Mouse (Mus musculus) heart, postnatal 10 days (tissue): ENCODE data around the gene Arhgef18. TPM values are rescaled to one million over a fixed set of nuclear protein-coding genes. Genes with fewer than 3 reads are reported as not detected.

Experiments used
- DNase-seq, 2 experiments: peaks; one replicate each; pipeline ENCODE4 v3.0.0; 2021
- intact Hi-C: fragments of 180-260 bp; cut with DNase I; formaldehyde crosslinking; loops from one replicate; pipeline ENCODE4 v1.15.1; 2025
- total RNA-seq, 2 experiments: library from RNA; stranded (reverse); gene quantifications; 2 replicates each; pipeline ENCODE4 v1.2.3; 2021

The Arhgef18 gene
- total RNA-seq, 2 experiments from 2014 or later: 19.6 to 22.7 TPM

DNA sequence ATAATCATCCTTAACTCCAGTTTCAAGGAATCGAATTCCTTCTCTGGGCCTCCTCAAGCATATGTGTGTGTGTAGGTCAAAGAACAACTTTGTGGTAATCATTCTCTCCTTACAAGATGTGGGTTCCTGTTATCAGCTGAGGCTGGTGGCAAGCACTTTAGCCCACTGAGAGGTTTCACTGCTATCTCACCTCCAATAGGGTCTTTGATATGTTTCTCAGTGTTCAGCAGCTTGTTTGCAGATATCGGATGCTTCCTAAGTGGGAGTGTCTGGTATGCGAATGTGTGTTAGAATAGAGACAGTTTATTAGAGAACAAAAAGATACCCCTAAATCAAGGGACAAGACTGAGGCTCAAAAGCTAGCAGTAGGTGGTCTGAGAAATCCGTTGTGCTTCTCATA is 513 bp upstream of the Arhgef18 start:
- DNase-seq: no peak
- intact Hi-C loops: loop anchor here (2.0 kb wide), 1 partner anchor 37 kb away; no protein-coding TSS in a partner anchor

DNA sequence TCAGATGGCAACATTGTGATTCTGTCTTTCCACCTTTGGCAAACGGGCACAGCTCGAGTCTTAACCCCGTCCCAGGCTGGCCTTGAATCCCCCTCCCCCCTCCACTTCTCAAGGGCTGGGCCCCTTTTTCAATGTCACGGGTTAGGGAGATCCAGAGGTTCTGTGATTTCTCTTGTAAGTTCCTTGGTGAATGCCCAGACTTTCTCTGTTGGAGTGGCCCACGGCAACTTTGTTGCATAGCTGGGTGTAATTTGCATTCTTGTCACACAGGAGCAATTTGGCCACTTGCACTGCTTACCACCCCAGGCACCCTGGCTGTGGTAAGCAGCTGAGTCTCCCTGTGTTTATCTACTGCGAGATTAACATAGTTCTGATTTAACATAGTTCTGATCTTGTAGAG is 1.8 kb downstream of the Arhgef18 start:
- intact Hi-C loops: no loop called here
- DNase-seq: no peak

DNA sequence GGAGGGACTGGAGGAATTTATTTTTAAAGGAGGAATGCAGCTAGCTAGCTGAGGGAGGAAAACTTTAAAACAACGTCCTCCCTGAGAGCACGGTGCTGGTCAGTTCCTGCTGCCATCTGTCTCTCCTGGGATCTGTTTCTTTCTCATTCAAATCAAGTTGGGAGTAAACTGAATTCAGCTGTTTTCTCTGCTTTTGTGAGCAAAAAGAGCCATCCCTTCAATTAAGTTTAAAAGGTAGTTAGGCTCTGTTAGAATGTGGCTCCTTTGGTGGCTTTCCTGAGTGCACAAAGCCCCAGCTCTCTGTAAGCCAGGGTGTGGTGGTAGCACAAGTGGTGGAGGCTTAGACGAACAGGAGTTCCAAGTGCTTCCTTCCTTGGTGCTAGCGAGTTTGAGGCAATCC is 2.4 kb downstream of the Arhgef18 start:
- intact Hi-C loops: no loop called here
- no peak for DNase-seq

DNA sequence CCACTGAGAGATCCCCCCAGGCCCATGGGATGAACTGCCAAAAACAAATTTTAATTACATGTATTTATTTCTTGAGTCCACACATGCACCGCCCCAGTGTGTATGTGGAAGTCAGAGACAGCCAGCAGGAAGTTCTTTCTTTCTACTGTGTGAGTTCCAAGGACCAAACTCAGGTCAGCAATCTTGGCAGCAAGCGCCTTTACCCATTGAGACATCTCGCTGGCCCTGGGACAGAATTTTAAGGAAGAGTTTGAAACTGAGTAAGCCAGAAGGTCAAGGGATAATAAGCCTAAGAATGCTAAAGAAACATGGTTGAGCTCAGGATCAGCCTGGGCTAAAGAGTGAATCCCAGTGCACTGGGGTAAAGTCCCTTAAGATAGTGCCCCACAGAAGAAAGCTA is 4.8 kb downstream of the Arhgef18 start:
- intact Hi-C loops: no loop called here
- no peak for DNase-seq

DNA sequence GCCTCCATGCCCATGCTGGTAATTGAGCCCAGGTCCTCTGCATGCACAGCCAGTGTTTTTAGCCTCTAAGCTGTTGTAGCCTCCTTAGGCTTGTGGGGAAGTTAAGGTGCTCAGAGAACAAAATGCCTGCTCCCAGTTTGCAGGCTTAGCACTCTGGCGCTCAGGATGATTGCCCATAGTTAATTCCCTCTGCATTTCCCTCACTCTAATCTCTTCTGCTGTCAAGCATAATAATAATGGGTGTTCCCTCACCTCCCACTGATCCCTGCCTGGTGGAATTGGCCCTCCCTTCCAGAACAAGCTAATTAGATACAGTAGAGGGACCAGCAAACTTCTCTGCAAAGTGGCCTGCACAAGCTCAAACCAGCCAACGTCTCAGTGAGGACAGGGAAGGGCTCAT is 7.7 kb downstream of the Arhgef18 start:
- intact Hi-C loops: no loop called here

DNA sequence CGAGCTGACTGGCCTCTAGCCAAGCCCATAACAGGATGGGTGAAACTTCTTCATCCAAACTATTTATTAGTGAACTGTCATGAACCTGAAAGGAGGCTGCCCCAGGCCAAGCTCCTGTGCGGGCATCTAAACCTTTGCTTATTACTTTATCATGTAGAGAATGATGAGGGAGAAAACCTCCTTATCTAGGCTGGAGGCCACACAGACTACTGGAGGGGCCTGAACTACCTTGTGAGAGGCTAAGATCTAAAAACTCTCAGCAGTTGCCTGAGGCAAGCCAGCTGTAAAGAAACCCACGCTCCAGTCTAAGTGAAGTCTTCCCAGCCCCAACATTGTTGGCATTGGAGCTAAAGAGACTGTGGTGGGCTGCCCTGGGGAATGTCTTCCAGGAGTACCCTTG is 14.6 kb downstream of the Arhgef18 start:
- no peak for DNase-seq
- intact Hi-C loops: no loop called here

More for the DNA sequence above, 7.7 kb downstream of the Arhgef18 start:
- DNase-seq: no peak

DNA sequence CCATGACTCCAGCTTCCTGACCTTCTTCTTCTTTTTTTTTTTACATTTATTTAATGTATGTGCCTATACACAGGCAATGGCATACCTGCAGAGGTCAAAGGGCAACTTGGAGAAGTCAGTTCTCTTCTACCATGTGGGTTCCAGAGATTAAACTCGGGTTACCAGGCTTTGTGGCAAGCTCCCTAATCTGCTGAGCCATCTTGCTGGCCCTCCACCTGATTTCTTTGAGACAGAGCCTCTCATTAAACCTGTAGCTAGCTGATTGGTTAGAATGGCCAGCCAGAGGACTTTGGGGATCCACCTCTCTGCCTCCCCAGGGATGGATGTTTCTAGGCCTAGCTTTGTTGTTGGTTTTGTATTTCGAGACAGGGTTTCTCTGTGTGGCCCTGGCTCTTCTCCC is 18.3 kb downstream of the Arhgef18 start:
- intact Hi-C loops: no loop called here
- no peak for DNase-seq

DNA sequence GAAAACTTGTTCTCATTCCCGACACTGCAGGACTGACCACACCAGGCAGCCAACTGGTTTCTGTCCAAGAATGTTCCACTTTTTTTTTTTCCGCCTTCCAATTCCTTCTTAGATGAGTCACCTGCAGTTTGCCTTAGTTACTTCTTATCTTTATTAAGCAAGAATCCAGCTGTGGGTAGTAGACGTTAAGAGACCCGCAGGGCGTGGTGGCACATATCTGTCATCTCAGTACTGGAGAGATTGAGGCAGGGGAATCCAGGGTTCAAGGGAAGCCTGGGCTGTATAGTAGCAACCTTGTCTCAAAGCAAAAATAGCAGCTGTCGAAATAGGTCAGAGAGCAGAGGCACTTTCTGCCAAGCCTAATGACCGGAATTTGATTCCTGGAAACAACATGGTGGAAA is 19.1 kb downstream of the Arhgef18 start:
- intact Hi-C loops: no loop called here
- peak; percentile 58 to 67 for DNase-seq

DNA sequence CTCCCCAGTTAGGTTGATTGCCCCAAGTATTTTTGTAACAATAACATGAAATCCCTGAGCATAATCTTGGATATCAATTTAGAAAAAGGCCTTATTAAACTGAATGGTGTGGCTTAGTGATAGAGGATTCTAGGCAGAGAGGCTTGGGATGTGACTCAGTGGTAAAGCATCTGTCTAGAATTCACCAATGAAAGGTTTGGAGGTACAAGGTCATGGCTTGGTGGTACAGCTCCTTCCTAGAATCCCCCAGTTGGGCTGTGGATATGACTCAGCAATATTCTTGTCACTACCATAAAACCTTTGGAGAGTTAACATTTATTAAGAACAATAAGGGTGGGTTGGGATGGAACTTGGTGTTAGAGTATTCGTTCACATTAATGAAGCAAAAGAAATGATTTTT is 20.0 kb downstream of the Arhgef18 start:
- intact Hi-C loops: no loop called here
- no peak for DNase-seq

DNA sequence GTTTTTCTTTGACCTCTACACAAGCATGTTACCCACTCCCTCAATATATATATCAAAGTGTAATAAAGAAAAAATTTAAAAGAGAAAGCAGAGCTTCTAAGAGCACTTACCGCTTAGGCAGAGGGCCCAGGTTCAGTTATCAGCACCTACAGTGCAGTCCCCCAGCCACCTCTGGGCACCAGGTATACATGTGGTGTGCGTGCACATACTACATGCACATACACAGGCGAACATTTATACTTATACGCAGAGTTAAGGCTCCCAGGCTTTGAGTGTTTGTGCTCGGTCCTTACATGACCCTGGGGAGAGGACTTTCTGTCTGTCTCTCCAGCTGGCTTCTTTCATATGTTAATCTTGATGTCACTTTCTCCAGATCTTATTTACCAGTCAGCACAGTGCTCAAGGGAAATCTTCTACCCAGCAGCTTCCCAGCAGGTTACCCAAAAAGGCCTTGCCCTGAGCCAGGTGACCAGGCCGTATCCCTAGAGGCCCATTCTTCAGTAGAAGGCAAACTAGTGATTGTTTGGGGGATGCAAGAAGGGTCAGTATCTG is 21.9 kb downstream of the Arhgef18 start:
- intact Hi-C loops: no loop called here
- no peak for DNase-seq

DNA sequence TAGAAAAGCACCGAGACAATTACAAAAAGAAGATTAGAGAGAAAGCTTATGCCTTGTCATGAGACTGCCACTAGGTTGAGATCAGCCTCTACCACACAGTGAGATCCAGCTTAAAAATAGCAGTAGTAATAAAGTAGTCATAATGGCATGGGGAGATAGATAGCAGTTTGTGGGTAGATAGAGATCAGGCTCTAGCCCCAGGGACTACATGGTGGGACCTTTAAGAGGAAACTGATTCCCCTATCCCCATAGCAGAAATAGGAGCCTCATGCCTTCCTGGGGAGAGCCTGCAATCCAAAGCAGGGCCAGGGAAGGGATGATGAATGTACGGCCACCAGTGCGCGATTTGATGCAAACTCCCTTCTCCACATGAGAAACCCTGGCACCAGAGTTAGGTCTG is 22.5 kb downstream of the Arhgef18 start:
- no peak for DNase-seq
- intact Hi-C loops: no loop called here

DNA sequence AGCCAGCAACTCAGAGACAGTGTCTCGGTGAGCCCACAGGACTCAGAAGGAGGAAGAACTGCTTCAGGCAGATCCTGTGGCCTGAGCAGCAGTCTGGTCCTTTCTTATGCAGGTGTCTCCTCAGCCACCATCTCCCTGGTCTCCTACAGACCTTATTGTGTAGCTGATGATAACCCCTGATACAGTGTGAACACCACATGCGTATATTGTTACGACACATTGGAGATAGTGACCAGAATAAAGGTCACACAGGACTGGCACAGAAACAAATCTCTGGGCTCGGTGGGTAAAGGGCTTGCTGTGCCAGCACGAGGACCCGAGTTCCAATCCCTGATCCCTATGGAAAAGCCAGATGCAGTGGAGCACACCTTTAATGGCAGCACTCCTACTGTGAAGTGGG is 22.9 kb downstream of the Arhgef18 start:
- intact Hi-C loops: no loop called here
- DNase-seq: no peak

DNA sequence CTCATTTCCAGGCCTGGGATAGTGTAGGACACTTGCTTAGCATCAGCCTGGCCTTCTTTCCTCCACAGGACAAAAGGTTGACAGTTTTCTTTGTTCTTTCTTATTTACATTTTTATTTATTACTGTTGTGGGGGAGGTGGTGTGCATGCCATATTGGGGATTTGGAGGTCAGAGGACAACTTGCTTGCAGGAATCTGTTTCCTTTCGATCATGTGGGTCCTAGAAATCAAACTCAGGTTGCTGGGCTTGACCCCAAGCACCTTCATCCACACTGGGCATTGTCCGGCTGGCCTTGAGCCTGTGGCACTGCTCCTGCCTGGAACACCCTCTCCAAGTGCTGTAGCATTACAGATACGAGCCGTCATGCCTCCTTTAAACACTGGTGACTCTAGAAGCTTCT is 24.0 kb downstream of the Arhgef18 start:
- peak; percentile 25 for DNase-seq
- intact Hi-C loops: no loop called here

DNA sequence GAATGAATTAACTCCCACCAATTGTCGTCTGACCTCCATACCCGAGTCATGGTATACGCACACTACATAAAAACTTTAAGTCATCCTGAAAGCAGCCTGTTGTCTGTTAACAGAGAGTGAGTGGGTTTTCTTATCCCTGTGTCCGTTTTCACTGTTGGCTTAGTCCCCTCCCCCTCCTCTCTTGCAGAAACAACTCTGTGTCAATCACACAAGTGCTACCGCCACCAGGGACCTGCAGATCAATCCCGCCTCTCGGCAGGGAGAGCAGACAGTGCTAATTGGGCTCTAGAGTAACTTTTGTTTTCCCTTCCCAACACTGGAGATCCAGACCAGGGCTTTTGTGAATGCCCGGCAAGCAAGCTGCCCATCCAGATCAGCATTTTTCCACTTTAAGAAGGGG is 24.6 kb downstream of the Arhgef18 start:
- peak in 1 of 2 experiments; percentile 24 for DNase-seq
- intact Hi-C loops: no loop called here

DNA sequence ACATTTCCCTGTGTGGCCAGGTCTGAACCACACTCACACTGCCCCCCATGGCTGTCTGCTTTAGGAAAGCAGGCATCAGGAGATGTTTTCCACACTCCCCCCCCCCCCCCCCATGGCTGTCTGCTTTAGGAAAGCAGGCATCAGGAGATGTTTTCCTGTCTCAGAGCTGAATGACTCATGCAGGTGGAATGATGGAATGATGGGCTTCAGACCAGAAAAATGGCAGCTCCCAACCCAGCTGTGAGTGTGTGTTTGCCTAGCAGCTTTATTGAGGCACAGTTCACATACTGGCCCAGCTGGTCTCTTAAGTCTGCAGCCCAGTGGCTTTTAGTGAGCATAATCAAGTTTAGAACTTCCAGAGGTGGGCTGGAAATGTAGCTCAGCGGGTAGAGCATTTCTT is 25.3 kb downstream of the Arhgef18 start:
- peak; percentile 56 to 58 for DNase-seq
- intact Hi-C loops: no loop called here

DNA sequence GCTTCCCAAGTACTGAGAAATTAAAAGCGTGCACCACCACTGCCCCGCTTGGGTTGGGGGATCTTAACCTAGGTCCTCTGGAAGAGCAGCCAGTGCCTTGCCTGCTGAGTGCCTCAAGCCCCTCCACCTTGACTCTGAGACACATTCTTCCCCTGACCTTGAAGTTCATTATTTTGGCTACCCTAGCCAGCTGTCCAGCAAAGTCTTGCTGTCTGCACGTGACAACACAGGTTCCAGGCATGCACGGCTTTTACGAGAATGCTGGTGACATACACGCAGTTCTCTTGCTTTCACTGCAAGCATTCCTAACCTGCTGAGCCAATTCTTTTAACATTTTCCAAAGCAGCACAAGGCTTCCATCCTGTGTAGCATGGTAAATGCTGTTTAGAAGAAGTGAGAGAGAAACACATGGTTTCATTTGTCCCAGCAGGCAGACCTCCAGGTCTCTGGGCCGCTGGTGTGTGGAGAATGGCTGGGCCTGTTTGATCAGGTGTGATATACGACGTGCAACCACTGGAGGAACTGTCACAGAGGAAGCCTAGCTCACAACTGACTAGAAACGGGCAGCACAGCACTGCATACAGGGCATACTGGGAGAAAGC is 27.4 kb downstream of the Arhgef18 start:
- no peak for DNase-seq
- intact Hi-C loops: no loop called here

DNA sequence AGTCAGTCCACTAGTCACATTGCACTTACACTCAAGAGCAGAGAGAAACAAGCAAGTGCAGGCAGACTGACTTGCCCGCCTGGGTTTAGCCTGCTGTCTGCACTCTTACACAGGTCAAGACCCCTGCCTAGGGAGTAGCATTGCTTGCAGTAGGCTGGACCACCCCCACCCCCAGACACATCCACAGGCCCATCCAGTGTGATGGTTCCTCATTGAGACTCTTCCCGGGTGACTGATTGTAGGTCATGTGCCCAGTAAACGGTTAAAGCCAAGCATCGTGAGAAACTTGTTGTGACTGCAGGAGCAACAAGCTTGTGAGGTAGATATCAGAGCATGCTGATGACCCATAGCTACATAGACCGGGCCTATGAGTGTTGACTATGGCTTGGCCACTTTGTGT is 28.7 kb downstream of the Arhgef18 start:
- intact Hi-C loops: no loop called here
- no peak for DNase-seq

DNA sequence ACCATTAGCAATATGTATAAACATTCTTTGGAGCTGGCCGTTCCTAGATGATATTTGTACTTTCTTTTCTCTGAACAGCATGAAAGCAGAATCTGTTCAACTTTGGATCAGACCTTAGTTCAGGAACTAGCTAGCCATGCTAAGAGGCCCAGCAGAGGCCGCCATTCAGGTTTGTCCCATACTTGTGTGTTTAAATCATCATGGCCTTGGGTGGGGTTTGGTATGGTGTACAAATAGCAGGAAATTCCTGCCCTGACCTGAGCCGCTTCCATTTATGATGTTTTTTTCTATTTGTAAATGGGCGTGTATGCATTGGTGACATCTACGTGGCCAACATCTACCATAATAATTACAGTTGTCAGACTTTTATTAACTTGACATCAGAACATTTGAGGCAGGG is 32.4 kb downstream of the Arhgef18 start:
- intact Hi-C loops: no loop called here
- DNase-seq: no peak

DNA sequence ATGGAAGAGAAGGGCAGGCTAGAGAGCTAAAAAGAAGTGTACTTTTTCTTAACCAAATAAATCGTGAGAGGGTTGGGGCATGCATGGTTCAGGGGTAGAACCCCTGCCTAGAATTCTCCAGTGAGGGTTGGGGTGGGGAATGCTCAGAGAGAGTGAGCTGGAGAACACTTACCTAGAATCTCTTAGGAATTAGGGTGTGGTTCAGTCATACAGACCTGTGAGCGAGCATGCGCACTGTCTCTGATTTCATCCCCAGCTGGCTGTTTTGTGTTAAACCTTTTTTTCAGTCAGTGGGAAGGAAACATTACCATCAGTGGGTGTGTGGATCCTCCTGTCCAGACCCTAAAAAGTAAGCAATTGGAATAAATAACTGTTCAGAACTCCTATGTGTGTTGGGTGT is 33.4 kb downstream of the Arhgef18 start:
- intact Hi-C loops: no loop called here
- no peak for DNase-seq

DNA sequence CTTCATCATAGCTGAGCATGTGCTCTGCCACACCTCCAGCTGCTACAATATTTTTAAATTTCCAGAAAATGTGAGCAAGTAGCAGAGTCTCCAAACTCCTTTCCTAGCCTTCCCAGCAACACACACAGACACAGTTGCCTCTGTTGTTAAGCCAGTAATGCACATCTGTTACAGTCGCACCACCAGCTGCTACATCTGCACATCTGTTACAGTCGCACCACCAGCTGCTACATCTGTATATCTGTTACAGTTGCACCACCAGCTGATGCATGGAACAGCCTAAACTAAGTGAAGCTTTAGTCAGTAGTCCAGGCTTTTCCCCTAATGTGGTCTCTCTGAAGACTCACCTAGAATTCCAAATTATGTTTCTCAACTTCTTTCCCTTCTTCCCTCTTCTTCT is 35.6 kb downstream of the Arhgef18 start:
- DNase-seq: no peak
- intact Hi-C loops: loop anchor here (2.0 kb wide), 1 partner anchor 36 kb away; the partner anchor contains the start of gene Arhgef18

DNA sequence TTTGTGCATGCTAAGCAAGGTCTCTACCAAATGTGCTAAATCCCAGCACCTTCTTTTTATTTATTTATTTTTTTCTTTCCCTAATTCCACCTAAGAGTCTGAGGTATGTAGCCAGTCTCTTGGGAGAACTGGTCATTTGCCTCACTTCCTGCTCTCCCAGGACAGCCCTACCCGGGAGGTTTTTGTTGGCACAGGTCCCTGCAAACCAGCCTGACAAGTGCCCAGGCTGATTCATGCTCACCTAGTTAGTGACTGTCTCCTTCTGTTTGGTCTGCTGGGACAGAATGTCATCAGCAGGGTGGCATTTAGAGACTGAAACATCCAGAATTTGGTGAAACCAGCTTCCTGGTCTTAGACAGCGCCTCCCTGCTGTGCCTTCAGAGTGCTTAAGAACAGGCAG is 37.2 kb downstream of the Arhgef18 start:
- intact Hi-C loops: loop anchor here (2.0 kb wide), 1 partner anchor 37 kb away; the partner anchor contains the start of gene Arhgef18
- DNase-seq: peak; percentile 56 to 68

DNA sequence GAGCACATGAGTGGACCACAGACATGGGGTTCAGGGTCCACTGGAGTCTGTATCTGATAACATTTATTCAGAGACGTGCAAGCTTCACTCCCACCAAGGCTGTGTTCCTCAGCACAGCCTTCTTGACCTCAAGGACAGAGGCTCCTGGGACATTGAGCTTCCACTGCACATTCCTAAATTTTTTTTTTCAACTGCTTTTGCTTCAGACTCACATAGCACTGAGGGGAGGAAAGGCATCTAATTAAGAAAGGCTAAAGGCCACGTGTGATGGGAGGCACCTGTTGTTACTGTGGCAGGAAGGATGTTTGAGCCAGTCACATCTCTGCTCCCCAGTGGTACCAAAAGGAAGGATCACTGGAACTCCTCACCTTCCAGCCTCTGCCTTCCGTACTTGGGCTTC is 38.3 kb downstream of the Arhgef18 start:
- intact Hi-C loops: no loop called here
- no peak for DNase-seq

DNA sequence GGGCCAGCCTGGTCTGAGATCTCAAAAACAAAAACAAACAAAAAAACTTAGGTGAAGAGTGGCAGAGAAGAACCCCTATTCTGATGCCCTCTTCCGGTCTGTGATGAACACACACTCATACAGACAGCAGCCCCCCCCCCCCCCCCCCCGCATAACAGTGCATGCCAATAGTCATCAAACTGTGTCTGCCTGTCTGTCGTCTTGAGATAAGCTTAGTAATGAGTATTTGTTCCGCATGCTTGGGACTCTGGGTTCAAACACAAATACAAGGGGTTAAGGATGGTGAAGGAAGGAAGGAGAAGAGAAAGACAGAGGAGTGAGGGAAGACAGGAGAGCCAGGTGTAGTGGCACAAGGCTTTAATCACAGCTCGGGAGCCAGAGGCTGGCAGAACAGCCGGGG is 43.7 kb downstream of the Arhgef18 start:
- no peak for DNase-seq
- intact Hi-C loops: no loop called here
